Mouse (Mus musculus) myocyte (in vitro differentiated cells): ENCODE results near the gene Adcy4. TPM values are rescaled to one million over a fixed set of nuclear protein-coding genes. Genes with fewer than 3 reads are reported as not detected.
A peak's percentile ranks its signal among the peaks of the same experiment; 100 is the strongest.

Experiments
- H3K27me3 ChIP-seq: one replicate; pipeline ENCODE4 v1.6.1; 2011; ENCODE audit not compliant: control insufficient read depth, insufficient read depth, insufficient read length
- H3K36me3 ChIP-seq: one replicate; pipeline ENCODE4 v1.6.1; 2011; ENCODE audit not compliant: control insufficient read depth, insufficient read depth
- H3K4me2 ChIP-seq: one replicate; pipeline ENCODE4 v1.6.1; 2011; ENCODE audit warnings: low read depth, control low read depth
- H3K4me3 ChIP-seq: one replicate; pipeline ENCODE4 v1.5.1; 2011; ENCODE audit warnings: mild to moderate bottlenecking, control low read depth, moderate library complexity
- H3K79me2 ChIP-seq: one replicate; pipeline ENCODE4 v1.6.1; 2011; ENCODE audit not compliant: control insufficient read depth, insufficient read depth
- H3ac ChIP-seq: one replicate; pipeline ENCODE4 v1.6.1; 2011; ENCODE audit not compliant: control insufficient read depth, insufficient read length
- CEBPB ChIP-seq: IDR thresholded peaks from 2 replicates; pipeline ENCODE4 v1.6.1; 2011; ENCODE audit warnings: mild to moderate bottlenecking, moderate library complexity; ENCODE audit not compliant: poor library complexity, insufficient read depth, severe bottlenecking
- E2F4 ChIP-seq: IDR thresholded peaks from one replicate; pipeline ENCODE4 v1.6.1; 2011; ENCODE audit warnings: mild to moderate bottlenecking, control low read depth, moderate library complexity; ENCODE audit not compliant: insufficient read depth
- MAX ChIP-seq: IDR thresholded peaks from one replicate; pipeline ENCODE4 v1.6.1; 2011; ENCODE audit warnings: low read depth, mild to moderate bottlenecking, control low read depth
- MYOD1 ChIP-seq, 3 experiments: IDR thresholded peaks; one replicate each; pipeline ENCODE4 v1.6.1; 2011; ENCODE audit warnings: control low read depth in 2 of 3, low read depth in 2 of 3, mild to moderate bottlenecking in 2 of 3, moderate library complexity in 1 of 3; ENCODE audit not compliant: insufficient read length in 2 of 3, control insufficient read depth in 1 of 3
- MYOG ChIP-seq, 3 experiments: IDR thresholded peaks; one replicate each; pipeline ENCODE4 v1.6.1; 2011; ENCODE audit warnings: control low read depth in 2 of 3, low read depth in 2 of 3, mild to moderate bottlenecking in 2 of 3; ENCODE audit not compliant: insufficient read length in 2 of 3, control insufficient read depth in 1 of 3, insufficient read depth in 1 of 3
- POLR2A ChIP-seq: IDR thresholded peaks from one replicate; pipeline ENCODE4 v1.6.1; 2011; ENCODE audit warnings: low read depth, mild to moderate bottlenecking, control low read depth, moderate library complexity; ENCODE audit not compliant: insufficient read length
- POLR2AphosphoS2 ChIP-seq: IDR thresholded peaks from one replicate; pipeline ENCODE4 v1.6.1; 2011; ENCODE audit warnings: low read depth, control low read depth; ENCODE audit not compliant: insufficient read length
- REST ChIP-seq: IDR thresholded peaks from one replicate; pipeline ENCODE4 v1.6.1; 2011; ENCODE audit warnings: mild to moderate bottlenecking, control low read depth, moderate library complexity; ENCODE audit not compliant: insufficient read depth, insufficient read length
- SRF ChIP-seq: IDR thresholded peaks from one replicate; pipeline ENCODE4 v1.6.1; 2011; ENCODE audit warnings: low read depth; ENCODE audit not compliant: control insufficient read depth, insufficient read length
- TCF12 ChIP-seq: IDR thresholded peaks from one replicate; pipeline ENCODE4 v1.6.1; 2011; ENCODE audit warnings: mild to moderate bottlenecking, control low read depth; ENCODE audit not compliant: poor library complexity, insufficient read depth, severe bottlenecking
- TCF3 ChIP-seq: IDR thresholded peaks from one replicate; pipeline ENCODE4 v1.6.1; 2011; ENCODE audit warnings: low read depth, control low read depth; ENCODE audit not compliant: insufficient read length
- USF1 ChIP-seq: IDR thresholded peaks from one replicate; pipeline ENCODE4 v1.6.1; 2011; ENCODE audit warnings: low read depth, mild to moderate bottlenecking, control low read depth, moderate library complexity
- polyA plus RNA-seq: library from polyadenylated mRNA; unstranded; fragments of >200 nt; fragmentation: generic; extraction: Trizol; gene quantifications from one replicate; pipeline ENCODE4 v1.2.1, GENCODE M21; 2012; ENCODE audit warnings: missing spikeins

Adcy4 gene
- polyA plus RNA-seq, 1 experiment: 0.06 TPM

DNA sequence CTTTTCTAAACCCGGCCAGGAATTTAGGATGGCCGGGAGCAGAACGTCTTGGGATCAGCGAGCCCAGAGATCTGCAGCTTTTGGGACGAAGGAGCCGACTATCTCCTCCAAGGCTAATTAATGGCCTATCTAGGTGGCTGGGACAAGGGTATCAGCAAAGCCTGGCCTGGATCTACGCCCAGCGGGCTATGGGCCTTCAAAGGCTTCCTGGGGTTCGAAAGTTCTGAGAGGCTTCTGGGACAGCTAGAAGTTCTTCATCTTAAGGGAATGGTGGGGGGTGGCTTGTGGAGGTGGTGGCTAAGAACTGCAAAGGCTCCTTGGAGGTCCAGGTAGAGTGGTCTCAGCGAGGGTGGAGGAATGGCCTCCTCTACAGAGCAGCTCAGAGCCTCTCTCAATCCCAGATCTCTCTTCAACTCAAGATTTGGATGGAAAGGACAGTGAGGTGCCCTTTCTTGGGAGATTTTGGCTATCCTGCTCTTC is 40.1 kb upstream of the Adcy4 start:
- Histone ChIP-seq H3K27me3 (no peaks in the 10 kb centered on the region), H3K36me3 (no peaks in the 10 kb centered on the region), H3ac (peak overlapping the region; percentile 27), H3K4me2 (peak overlapping the region; percentile 83), H3K79me2 (no peaks in the 10 kb centered on the region), H3K4me3 (peak overlapping the region; percentile 31)
- no peak for TF ChIP-seq POLR2AphosphoS2
- TF ChIP-seq POLR2A: no peak
- TF ChIP-seq SRF: no peak
- no peak for TF ChIP-seq TCF12
- TF ChIP-seq USF1: no peak
- TF ChIP-seq TCF3: no peak
- TF ChIP-seq MYOD1 (IDR thresholded peaks at IDR 0.05; ENCODE audit: control insufficient read depth in 1 of 3, insufficient read length in 2 of 3, low read depth in 2 of 3): no peak
- no peak for TF ChIP-seq CEBPB

DNA sequence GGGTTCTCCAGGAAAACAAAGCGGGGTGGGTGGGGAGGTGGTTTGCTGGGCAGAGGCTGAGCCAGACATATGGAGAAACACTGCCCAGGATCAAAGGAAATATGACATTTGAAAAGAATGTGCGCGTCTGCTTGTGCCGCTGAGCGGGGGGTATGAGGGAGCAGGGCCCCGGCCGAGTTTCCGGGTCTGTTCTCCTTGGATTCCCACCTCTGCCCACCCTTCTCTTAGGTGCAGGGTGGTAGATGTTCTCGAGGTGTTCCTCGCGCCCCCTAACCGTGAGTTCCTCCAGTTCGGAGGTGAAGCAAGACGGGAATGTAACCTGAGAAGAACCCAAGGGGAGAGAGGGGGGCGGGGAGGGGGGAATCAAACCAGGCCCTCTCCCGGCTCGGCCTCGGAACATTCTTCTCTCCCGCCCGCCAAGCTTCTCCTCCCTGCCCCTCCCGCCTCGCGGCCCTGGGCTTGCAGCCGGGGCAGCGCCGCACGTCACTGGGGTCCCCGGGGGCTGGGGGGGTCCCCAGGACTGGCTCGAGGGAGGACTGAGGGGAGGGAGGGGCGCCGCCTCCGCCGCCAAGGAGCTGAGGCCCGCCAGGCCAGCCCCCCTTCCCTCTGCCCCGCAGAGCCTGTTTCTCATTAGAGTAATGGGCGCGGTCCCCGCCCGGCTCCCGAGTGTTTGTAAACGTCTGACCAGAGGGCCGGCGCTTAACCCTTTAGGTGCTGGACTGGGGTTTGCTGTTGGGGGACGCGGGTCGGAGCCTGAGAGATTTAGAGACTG is 39.3 kb upstream of the Adcy4 start, which contains the start of gene Nfatc4:
Gene Nfatc4, plus strand, starts transcription at position 154 of the 772 bp plus-strand sequence.
- Histone ChIP-seq H3K27me3 (no peaks in the 10 kb centered on the region), H3ac (peak within 1 kb of the TSS; percentile 27), H3K36me3 (no peaks in the 10 kb centered on the region), H3K4me2 (peak within 1 kb of the TSS; percentile 83), H3K4me3 (peak within 1 kb of the TSS; percentile 31), H3K79me2 (no peaks in the 10 kb centered on the region)
- TF ChIP-seq MAX (no peak), POLR2A (peak; percentile 21)

DNA sequence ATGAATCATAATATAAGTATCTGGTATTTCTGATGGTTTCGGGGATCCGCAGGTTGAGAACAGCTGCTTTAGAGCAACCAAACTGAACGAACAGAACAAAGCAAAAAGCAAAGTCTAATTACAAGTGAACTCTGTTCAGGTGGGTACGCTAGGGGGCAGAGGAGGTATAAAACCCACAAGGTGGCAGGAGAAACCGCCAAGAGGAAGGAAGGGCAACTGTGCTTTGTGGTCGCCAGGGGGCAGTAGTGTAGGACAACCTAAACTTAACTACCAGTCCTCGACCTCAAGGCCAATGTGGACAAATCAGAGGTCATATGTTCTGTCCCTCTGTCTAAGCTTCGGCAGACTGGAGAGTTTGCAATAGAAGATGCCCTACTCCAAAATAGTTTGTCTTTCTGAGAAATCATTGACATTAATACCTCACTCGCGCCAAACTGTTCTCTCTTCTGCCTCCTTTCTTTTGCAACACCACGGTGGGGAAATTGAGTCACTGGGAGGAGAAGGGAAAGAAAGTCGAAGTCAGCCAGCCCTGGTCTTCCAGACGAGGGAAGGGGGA is 38.6 kb upstream of the Adcy4 start:
- no peak for TF ChIP-seq MYOG (IDR thresholded peaks at IDR 0.05; ENCODE audit: control insufficient read depth in 1 of 3, insufficient read depth in 1 of 3, insufficient read length in 2 of 3, low read depth in 2 of 3)
- TF ChIP-seq SRF: no peak
- no peak for TF ChIP-seq POLR2AphosphoS2
- no peak for TF ChIP-seq MAX
- TF ChIP-seq POLR2A: no peak
- Histone ChIP-seq H3ac (no peak overlapping the region), H3K27me3 (no peaks in the 10 kb centered on the region), H3K4me2 (peak overlapping the region; percentile 83), H3K4me3 (peak overlapping the region; percentile 31), H3K36me3 (no peaks in the 10 kb centered on the region), H3K79me2 (no peaks in the 10 kb centered on the region)

DNA sequence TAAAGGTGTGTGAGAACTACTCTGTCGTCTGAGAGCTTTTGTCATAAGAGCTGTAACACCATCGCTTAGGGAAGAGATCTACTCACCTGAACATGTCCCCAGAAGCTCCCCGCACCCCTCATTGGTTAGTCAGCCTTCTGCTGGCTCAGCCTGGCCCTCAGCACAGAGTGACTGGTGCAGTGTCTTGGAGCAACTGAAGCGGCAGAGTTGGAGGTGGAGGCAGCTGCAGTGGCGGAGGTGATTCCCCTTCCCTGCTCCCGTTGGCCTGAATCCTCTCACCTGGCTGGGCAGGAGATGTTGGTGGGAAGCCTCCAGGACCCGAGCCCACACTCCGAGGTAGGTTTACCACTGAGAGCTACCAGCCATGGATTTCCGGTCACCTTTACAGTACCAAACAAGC is 36.7 kb upstream of the Adcy4 start:
- Histone ChIP-seq H3ac (no peak overlapping the region), H3K36me3 (no peaks in the 10 kb centered on the region), H3K79me2 (no peaks in the 10 kb centered on the region), H3K27me3 (no peaks in the 10 kb centered on the region), H3K4me2 (no peak overlapping the region), H3K4me3 (no peak overlapping the region)
- TF ChIP-seq MYOG (IDR thresholded peaks at IDR 0.05; ENCODE audit: control insufficient read depth in 1 of 3, insufficient read depth in 1 of 3, insufficient read length in 2 of 3, low read depth in 2 of 3) (no peak), POLR2AphosphoS2 (no peak), USF1 (no peak), TCF12 (no peak), SRF (no peak), MAX (no peak), MYOD1 (IDR thresholded peaks at IDR 0.05; ENCODE audit: control insufficient read depth in 1 of 3, insufficient read length in 2 of 3, low read depth in 2 of 3) (no peak), REST (no peak), E2F4 (no peak), POLR2A (no peak), CEBPB (no peak), TCF3 (no peak)

DNA sequence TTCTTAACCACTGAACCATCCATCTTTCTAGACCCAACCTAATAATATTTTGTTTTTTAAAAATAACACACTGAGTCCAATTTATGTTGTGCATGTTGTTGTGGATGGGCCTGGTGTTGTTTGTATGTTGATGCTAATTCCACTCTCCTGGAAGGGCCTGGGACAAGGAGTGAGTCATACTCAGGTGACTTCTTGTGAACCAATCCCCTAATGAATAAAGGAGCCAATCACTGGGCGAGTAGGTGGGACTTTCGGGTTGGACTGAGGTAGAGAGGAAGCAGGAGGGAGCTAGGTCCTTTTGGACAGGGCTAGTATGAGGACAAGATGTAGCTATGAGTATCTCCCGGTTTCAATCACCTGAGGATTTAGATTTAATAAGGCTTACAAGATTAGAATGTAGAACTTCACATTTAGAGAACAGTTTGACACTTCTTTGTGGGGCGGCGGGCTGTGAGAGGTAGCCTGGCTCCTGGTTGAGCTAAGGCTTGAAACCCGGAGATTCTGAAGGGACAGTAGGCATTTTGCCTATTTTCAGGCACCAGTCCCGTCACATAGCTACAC is 36.0 kb upstream of the Adcy4 start:
- no peak overlapping the region for H3ac ChIP-seq
- TF ChIP-seq USF1: no peak
- no peak for TF ChIP-seq POLR2A
- TF ChIP-seq MYOG (IDR thresholded peaks at IDR 0.05; ENCODE audit: control insufficient read depth in 1 of 3, insufficient read depth in 1 of 3, insufficient read length in 2 of 3, low read depth in 2 of 3): no peak
- no peak for TF ChIP-seq MYOD1 (IDR thresholded peaks at IDR 0.05; ENCODE audit: control insufficient read depth in 1 of 3, insufficient read length in 2 of 3, low read depth in 2 of 3)
- TF ChIP-seq REST: no peak
- no peak for TF ChIP-seq SRF
- TF ChIP-seq CEBPB: no peak
- no peak for TF ChIP-seq E2F4
- no peak for TF ChIP-seq MAX
- no peak for TF ChIP-seq TCF12
- TF ChIP-seq TCF3: no peak
- no peak for TF ChIP-seq POLR2AphosphoS2
- no peak overlapping the region for H3K4me3 ChIP-seq
- no peaks in the 10 kb centered on the region for H3K79me2 ChIP-seq
- H3K36me3 ChIP-seq: no peaks in the 10 kb centered on the region
- H3K4me2 ChIP-seq: no peak overlapping the region
- H3K27me3 ChIP-seq: no peaks in the 10 kb centered on the region
